Mouse (Mus musculus): ENCODE measurements around the gene Tmem127.
"Not testable (repeated sequence)": the region's sequence is repeated elsewhere in the genome, so short reads cannot be mapped to it uniquely, and the experiment has no call there.

Gene Tmem127

DNA sequence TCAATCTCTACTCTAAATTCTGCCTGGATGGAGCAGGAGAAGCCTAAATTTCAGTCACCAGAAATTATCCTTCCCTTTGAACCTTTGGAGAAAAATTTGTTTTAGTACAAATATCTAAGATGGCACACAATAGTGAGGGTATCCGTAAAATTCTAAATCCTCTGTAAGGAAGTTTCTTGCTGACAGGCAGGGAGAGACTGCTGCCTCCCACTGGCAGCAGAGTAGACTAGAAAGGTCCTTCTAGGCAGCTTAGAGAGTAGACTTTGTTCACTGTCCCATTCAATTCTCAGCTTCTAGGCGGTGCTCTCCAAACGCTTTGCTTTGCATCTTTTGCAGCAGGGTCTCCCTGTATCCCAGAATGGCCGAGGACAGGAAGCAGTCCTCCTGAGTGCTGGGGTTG, 20.1 kb downstream of the Tmem127 start:
- DNase-seq (ENCODE audit: low read depth, low spot score): no peak

DNA sequence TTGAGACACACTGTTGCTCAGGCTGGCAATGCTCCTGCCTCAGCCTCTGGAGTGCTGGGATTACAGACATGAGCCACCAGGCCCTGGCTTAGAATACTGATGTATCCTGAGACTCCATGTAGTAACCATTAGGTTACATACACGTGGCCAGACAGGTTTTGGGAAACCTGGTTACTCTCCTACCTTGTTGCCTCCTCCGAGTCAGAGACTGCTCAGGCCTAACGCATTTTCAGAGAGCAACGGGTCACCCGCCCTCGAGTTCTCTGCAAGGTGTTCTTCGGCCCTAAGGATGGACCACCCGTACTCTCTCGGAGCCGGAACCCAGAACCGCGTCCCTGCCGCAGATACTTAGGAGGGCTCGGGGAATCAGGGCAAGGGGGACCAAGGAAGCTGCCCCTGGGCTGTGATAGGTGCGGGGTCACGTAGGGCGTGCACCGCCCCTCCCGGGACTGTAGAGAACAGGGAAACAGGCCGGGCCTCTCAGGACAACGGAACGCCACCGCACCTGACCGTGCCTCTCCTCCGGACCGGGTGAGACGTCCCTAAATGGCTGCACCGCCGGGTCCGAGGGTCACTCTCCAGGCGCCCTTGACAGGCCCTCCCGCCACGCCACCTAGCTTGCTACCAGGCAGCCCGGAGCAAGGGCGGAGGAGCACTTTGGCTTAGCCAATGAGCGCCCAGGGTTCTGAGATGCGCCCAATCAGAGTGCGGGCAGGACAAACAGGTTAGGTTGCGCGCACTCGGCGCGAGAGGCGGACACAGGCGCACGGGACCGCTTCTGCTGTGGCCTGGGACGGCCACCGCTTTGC, 22.0 kb downstream of the Tmem127 start, which contains the start of gene Stard7:
TSS of gene Stard7 (plus strand) at position 728 of the 809 bp plus-strand sequence.
- peak; percentile 91 for DNase-seq (ENCODE audit: low read depth, low spot score)

DNA sequence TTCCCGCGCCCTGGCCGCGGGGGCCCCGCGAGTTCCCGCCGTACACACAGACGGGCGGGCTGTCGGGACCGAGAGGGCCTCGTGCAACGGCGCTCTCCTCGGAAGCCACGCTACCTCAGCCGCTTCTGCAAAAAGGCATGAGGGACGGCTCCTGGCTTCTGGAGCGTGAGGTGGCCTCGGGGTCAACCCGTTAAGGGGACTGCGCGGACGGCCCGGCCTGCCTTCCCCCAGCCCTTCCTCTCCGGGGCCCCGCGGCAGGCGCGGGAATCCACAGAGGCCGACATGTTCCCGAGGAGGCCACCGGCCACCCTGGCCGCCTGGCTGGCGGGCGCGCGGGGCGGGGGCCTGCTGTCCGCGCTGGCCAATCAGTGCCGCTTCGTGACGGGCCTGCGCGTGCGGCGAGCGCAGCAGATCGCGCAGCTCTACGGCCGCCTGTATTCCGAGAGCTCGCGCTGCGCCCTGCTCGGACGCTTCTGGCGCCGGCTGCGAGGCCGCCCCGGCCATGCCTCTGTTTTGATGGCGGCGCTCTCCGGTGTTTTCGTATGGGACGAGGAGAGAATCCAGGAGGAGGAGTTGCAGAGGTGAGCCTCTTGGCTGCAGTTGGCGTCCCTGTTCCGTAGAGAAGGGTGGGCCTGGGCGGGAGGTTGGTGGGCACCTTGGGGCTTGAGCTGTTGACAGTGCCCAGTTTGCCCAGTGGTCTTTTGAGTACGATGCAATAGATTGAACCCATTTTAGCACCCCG, 22.8 kb downstream of the Tmem127 start:
- peak; percentile 78 for DNase-seq (ENCODE audit: low read depth, low spot score)

DNA sequence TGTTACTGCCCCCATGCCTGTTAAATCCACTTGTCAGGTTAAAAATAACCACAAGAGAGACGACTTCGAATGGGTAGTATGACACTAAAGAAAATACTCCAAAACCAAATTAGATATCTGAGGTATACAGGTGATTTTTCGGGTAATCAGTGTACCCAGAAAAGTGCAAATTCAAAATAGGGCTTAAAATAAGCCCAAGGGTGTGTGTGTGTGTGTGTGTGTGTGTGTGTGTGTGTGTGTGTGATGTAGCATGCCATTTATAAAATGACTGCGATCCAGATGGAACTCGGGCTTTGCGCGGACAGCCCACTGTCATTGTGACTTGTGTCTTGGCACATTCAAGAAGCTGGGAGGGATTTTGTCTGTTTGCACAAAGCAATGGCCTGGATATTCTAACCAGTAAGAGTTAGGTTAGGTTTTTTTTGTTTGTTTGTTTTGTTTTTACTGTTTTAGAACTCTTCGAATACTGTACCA, 23.4 kb downstream of the Tmem127 start:
- DNase-seq (ENCODE audit: low read depth, low spot score): no peak

DNA sequence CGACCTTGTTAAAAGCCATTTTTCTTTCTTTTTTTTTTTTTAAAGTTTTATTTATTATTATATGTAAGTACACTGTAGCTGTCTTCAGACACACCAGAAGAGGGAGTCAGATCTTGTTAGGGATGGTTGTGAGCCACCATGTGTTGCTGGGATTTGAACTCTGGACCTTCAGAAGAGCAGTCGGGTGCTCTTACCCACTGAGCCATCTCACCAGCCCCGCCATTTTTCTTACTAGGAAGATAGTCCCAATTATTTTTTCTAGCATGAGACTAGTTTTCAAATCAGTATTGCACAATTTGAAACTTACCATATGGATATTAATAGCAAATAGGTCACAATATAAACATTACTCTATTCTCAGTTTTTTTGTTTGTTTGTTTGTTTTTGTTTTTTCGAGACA, 24.3 kb downstream of the Tmem127 start:
- DNase-seq (ENCODE audit: low read depth, low spot score): not testable (repeated sequence)

DNA sequence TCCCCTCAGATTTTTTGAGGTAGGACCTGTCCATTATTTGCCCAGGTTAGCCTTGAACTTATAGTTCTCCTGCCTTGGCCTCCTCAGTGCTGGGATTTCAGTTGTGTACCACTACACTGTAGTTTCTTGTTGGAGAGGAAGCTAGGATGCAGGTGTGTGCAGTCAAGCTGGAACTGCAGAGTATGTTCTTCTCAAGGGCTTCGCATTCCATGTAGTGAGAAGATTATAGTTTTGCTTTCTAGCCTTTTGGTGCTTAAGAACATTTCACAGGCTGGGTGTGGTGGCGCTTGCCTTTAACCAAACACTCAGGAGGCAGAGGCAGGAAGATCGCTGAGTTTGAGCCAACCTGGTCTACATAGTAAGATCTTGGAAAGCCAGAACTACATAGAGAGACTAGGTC, 25.1 kb downstream of the Tmem127 start:
- no peak for DNase-seq (ENCODE audit: low read depth, low spot score)

DNA sequence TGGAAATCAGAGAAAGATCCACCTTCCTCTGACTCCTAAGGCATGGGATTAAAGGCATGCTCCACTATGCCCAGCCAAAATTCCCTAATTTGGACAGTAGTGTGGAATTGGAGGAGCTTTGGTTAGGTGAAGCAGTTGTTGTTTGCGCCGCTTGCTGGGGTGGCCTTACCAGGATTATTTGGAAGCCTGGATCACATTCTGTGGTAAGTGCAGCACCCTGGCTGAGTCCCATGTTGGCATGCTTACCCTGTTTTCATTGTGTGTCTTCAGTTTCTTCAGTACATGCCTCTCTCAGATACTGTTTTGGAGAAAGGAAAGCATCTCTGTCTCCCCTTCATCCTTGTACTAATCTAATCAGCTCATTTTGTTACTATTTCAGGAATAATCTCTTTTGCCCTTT, 26.9 kb downstream of the Tmem127 start:
- no peak for DNase-seq (ENCODE audit: low read depth, low spot score)

DNA sequence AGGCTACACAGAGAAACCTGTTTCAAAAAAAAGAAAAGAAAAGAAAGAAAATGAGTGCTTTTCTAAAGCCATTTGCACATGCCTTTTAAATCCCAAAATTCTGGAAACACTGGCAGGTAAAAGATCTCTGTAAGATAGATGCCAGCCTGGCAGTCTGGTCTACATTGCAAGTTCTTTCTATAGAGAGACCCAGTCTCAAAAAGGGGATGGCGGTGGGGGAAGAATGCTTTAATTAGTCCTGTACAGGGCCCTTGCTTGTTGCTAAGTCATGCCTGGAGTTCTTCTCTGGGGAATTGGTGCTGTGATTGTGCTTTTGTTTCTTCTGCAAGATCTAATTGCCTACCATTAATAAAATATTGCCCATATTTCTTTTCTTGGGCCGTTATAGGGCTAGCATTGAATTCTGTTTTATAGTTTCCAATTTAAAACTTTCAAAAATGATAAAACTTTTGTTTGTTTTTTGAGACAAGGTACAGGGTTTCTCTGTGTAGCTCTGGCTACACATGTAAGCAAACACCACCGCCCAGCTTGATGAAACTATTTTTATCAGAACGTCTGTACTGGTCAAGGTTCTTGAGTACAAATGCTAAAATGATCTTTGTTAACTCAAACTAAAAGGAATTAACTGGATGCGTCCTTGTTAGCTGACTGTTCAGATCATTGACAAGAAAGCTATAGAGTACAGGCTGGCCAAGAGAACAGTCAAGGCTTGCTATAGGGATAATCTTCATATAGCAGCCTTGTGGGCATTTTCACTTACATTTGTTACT, 28.0 kb downstream of the Tmem127 start:
- DNase-seq (ENCODE audit: low read depth, low spot score): no peak

DNA sequence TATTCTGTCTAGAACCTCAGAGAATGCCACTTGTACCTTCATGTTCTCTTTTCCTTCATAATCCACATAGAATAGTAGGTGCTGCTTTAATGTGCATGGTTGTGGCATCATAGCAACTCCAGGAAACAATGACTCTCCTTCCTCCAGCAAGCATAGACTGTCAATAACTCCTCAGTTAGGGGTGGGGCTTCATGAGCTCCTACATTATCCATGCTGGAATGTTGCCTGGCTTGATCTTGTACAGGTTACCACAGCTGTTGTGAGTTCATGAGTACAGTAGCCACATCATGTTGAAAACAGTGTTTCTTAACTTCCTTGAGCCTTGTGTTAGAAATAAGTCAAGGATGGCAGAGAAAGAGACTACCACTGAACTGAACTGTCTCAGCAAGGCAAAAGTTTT, 30.5 kb downstream of the Tmem127 start:
- no peak for DNase-seq (ENCODE audit: low read depth, low spot score)

DNA sequence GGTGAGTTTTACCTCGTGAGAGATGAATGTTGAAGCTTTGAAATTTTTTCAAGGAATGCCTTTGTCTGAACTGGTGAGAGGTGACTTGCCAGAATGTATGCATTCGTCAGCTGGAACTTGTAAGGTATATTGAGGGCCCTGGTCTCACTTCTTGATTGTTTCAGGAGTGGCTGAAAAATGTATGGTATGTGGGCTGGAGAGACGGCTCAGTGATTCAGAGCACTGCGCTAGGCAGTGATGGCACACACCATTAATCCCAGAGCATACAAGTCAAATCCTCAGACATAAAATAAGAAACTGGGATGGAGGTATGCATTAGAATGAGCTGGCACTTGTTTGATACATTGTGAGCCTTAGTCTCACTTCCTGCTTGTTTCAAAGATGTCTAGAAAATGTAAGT, 44.5 kb downstream of the Tmem127 start:
- DNase-seq (ENCODE audit: low read depth, low spot score): no peak

DNA sequence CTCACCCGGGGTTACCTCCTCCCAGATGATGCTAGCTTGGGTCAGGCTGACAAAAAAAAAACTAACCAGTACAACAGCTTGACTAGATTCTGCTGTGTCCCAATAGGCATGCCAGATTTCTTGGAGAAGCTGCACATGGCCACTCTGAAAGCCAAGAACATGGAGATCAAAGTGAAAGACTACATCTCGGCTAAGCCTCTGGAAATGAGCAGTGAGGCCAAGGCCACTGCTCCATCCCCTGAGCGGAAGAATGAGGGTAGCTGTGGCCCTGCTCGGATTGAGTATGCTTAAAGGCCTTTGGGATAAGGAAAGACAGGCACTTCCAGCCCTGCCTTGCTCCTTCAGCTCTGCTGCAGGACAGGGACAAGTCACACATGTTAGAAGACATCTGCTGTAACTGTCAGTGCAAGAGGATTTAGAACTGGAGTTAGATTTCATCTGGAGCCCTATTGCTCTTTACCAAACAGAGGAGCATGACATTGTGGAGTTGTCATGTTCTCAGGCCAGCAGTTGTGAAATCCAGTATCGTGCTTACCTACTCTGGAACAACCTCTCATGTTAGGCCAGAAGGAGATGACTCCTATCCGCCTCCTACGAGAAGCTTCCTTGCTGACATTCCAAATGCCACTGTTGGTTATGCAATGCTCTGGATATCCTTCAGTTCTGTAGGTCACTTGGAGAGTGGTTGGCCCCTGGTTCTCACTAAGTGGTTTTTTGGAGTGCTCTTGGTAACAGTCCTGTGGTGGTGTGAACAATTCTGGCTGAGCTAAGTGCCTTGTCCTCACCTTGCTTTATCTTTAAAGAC, 49.5 kb downstream of the Tmem127 start:
- no peak for DNase-seq (ENCODE audit: low read depth, low spot score)

DNA sequence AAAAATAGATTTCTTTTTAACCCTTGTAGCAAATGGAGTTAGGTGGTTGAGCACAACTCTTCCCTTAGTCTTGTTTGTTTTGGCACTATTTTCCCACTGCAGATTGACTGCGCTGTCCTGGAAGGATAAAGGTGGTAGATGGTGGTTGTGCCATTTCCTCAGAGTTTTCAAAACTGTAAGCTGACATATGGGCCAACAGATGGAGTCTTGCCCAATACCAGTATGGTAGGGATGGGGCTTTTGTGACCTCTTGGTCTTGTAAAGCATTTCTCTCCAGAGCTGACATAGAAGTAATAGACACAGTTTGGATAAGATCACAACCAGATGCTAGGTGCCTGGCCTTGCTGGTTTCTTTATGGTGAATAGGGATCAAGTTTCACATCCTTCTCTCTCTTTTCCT, 50.3 kb downstream of the Tmem127 start:
- no peak for DNase-seq (ENCODE audit: low read depth, low spot score)

DNA sequence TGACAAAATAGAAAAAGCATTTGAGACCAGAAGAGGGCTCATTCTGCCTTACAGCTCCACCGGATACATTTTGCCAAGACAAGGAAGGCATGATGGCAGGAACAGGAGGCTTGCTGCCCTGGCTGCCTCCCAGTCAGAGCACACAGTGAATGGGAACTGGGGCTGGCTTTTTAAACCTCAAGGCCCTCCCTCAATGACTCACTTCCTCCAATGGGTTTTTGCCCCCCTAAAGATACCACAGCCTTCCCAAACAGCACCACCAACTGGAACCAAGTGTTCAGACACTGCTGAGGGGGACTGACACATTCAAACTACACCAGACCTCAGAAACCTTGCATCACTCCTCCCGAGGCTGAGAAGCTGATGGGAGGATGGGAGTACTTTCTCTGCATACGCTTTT, 53.0 kb downstream of the Tmem127 start:
- DNase-seq (ENCODE audit: low read depth, low spot score): no peak

DNA sequence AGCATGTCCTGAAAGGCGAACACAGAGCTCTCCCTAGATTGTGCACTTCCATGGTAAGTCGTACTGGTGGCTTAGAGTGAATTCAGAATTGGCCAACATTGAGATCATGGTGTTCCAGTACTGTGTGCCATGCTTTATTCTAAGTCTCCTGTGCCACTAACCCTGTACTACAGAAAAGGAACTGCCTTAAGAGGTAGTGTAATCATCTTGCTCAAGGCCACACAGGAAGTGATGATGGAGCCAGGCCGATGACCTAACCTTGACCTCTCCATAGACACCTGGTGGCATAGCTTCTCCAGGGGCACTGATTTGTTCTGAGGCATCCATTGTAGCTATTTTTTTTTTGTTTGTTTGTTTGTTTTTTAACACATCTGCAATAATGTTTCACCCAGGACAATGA, 54.2 kb downstream of the Tmem127 start:
- no peak for DNase-seq (ENCODE audit: low read depth, low spot score)

DNA sequence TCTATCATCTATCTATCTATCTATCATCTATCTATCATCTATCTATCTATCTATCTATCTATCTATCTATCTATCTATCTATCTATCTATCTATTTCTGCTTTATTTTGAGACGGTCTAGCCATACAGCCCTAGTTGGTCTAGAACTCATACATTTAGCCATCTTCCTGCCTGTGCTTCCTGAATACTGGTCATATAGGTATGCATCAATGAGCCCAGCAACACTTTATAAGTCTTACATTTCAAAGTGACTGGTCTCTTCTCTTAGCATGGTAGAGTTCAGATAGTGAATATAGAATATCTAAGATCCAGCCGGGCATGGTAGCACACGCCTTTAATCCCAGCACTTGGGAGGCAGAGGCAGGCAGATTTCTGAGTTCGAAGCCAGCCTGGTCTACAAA, 56.5 kb downstream of the Tmem127 start:
- not testable (repeated sequence) for DNase-seq (ENCODE audit: low read depth, low spot score)

DNA sequence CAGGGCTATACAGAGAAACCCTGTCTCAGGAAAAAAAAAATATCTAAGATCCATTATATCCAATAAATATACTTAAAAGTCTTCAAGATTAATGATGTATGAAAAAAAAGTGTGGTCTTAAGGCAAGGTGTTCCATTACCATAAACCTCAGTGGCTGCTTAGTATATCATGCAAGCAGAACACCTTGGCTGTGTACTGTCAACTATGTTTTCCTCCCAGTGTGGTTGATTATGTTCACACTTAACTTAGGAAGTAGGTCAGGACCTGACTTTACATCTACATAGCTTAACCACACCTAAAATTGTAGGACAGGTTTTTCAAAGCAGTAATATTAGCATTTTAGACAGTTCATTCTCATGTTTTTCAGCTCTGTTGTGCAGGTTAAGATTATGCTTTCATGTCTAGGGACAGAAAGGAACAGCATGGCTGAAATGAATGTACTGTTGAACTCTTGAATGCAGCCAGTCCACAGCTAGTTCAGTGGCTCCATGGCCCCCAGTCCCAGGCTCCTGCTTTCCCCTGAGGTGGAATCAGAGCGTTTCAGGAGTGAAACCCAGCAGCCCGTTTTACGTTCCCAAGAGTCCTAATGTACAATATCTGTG, 57.0 kb downstream of the Tmem127 start:
- DNase-seq (ENCODE audit: low read depth, low spot score): no peak

DNA sequence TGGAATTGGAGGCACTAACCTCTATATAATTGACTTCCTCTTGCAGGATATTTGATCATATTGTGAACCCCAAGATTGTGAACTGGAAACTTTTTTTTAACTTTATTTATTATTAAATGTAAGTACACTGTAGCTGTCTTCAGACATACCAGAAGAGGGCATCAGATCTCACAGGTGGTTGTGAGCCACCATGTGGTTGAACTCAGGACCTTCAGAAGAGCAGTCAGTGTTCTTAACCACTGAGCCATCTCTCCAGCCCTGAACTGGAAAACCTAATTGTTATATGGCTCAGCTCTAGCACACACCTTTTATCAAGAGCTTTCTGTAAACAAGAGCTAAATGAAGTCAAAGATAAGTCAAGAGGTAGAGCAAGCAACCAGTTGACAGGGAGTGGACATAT, 58.4 kb downstream of the Tmem127 start:
- no peak for DNase-seq (ENCODE audit: low read depth, low spot score)

DNA sequence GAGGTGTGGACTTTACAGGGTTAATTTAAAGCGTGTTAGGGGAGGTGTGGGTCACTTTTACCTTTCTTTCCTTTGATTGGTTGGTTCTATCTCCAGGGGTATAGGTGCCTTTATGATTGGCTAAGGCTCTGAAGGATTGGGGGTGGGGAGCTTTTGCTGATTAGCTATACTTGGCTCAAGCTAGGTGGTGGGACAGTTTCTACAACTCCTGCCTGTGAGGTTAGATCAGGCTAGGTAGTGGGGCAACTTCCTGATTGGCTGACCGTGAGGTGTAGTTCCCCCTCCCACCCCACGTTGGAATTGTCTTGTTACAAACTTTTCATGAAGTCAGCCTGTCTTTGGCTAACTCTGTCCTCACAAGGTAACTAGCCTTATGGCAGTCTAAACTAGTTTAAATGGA, 59.5 kb downstream of the Tmem127 start:
- DNase-seq (ENCODE audit: low read depth, low spot score): no peak

DNA sequence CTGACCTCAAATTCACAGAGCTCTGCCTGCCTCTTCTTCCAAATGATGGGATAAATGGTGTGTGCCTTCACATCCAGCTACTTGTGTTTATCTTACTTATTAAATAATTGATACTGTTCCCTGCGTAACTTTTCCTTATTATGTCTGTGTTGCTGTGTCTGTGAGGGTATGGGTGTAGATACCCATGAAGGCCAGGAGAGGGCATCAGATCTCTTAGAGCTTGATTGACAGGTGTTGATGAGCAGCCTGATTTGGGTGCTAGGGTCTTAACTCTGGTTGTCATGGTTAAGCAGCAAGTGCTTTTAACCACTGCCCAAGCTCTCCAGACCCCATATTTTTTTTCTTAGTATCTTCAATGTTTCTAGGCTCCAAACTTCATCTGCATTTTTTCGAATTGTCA, 61.0 kb downstream of the Tmem127 start:
- no peak for DNase-seq (ENCODE audit: low read depth, low spot score)

DNA sequence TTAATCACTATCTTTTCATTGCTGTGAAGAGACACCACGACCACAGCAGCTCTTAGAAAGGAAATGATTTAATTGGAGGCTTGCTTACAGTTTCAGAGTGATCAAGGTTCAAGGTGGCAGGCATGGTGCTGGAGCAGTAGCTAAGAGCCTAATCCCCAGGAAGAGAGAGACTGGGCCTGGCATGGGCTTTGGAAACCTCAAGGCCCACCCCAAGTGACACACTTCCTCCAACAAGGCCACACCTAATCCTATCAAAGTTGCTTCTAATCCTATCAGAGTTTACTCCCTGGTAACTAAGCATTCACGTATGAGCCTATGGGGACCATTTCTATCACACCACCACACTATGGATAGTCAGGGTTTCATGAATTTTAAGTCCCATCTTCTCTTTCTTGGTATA, 62.5 kb downstream of the Tmem127 start:
- DNase-seq (ENCODE audit: low read depth, low spot score): no peak

DNA sequence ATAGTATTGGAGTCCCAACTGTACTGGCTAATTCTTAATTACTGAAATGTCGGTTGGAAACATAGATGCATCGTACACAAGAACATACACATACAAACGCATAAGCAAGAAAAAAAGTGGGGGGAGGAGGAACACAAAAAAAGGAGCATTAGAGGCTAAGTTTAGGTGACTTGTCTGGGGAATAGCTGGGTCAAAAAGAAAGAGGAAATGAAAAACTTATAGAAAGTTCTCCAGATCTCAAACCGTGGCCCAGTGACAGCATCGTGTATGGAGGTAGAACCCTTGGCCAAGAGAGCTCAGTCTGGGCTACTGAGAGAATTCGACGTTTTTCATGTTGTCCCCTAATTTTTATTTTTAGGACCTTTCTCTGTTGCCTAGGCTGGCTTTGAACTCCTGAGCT, 63.0 kb downstream of the Tmem127 start:
- no peak for DNase-seq (ENCODE audit: low read depth, low spot score)

Data from embryo, embryonic 11.5 days (tissue).